Mouse (Mus musculus): ENCODE results near the gene Cdc42ep4.

The Cdc42ep4 gene

GRCm38 (mm10) chr11:113684707-113685426 lies 66.8 kb downstream of the Cdc42ep4 start:
- no peak for DNase-seq (ENCODE audit: low spot score in 2 of 2)

GRCm38 (mm10) chr11:113683957-113684706 lies 67.5 kb downstream of the Cdc42ep4 start, which contains the start of the genes Fam104a and D11Wsu47e:
Fam104a (minus strand) TSS chr11:113684155.
D11Wsu47e (plus strand) TSS chr11:113684412.
- DNase-seq (ENCODE audit: low spot score in 2 of 2), result peak; percentile 88 to 91

GRCm38 (mm10) chr11:113683627-113683956 lies 68.1 kb downstream of the Cdc42ep4 start:
- DNase-seq (ENCODE audit: low spot score in 2 of 2), result no peak

GRCm38 (mm10) chr11:113682897-113683626 lies 68.6 kb downstream of the Cdc42ep4 start:
- peak; percentile 34 to 46 for DNase-seq (ENCODE audit: low spot score in 2 of 2)

- no peak for DNase-seq (ENCODE audit: low spot score in 2 of 2)
Observed at GRCm38 (mm10) chr11:113681979-113682378, 69.7 kb downstream of the Cdc42ep4 start.

- no peak for DNase-seq (ENCODE audit: low spot score in 2 of 2)
Observed at GRCm38 (mm10) chr11:113680954-113681353, 70.7 kb downstream of the Cdc42ep4 start.

GRCm38 (mm10) chr11:113678373-113678772 lies 73.3 kb downstream of the Cdc42ep4 start:
- DNase-seq (ENCODE audit: low spot score in 2 of 2), result no peak

- DNase-seq (ENCODE audit: low spot score in 2 of 2), result no peak
Observed at GRCm38 (mm10) chr11:113677378-113677777, 74.3 kb downstream of the Cdc42ep4 start.
